Mouse (Mus musculus) olfactory bulb, adult 2 months (tissue): ENCODE measurements around the gene Rpl26. TPM values are rescaled to one million over a fixed set of nuclear protein-coding genes. Genes with fewer than 3 reads are reported as not detected.
"Not testable (repeated sequence)": the region's sequence is repeated elsewhere in the genome, so short reads cannot be mapped to it uniquely, and the experiment has no call there.

Experiments
- H3K27ac ChIP-seq: fragments of 200-500 bp; 2 replicates; pipeline ENCODE4 v1.5.1; 2012; ENCODE audit warnings: low read depth, low read length; ENCODE audit not compliant: insufficient read depth
- H3K4me1 ChIP-seq: fragments of 200-500 bp; 2 replicates; pipeline ENCODE4 v1.6.1; 2012; ENCODE audit warnings: low read length; ENCODE audit not compliant: control insufficient read depth, insufficient read depth
- H3K4me3 ChIP-seq: fragments of 200-500 bp; 2 replicates; pipeline ENCODE4 v1.5.1; 2012; ENCODE audit warnings: mild to moderate bottlenecking, low read depth, low read length, moderate library complexity; ENCODE audit not compliant: insufficient read depth
- CTCF ChIP-seq: fragments of 200-500 bp; IDR thresholded peaks from 2 replicates; pipeline ENCODE4 v1.5.1; 2012; ENCODE audit warnings: low read depth, mild to moderate bottlenecking, low read length, moderate library complexity; ENCODE audit not compliant: insufficient read depth
- POLR2A ChIP-seq: fragments of 200-500 bp; IDR thresholded peaks from 2 replicates; pipeline ENCODE4 v1.6.1; 2012; ENCODE audit warnings: mild to moderate bottlenecking, low read depth, low read length, moderate library complexity; ENCODE audit not compliant: insufficient read depth
- WGBS: fragments of 180-500 bp; shearing (Covaris S2); methylation state at CpG from one replicate; pipeline ENCODE4 v1.1.7; 2018; 5-methylcytosine and 5-hydroxymethylcytosine counted together
- polyA plus RNA-seq: library from polyadenylated mRNA; stranded (reverse); fragments of >200 nt; gene quantifications from 2 replicates; pipeline ENCODE4 v1.2.4, GENCODE M21; 2012; ENCODE audit warnings: low replicate concordance; ENCODE audit not compliant: missing spikeins, insufficient read depth, insufficient read length

Gene Rpl26
- polyA plus RNA-seq, 1 experiment, result 1,027 TPM

DNA sequence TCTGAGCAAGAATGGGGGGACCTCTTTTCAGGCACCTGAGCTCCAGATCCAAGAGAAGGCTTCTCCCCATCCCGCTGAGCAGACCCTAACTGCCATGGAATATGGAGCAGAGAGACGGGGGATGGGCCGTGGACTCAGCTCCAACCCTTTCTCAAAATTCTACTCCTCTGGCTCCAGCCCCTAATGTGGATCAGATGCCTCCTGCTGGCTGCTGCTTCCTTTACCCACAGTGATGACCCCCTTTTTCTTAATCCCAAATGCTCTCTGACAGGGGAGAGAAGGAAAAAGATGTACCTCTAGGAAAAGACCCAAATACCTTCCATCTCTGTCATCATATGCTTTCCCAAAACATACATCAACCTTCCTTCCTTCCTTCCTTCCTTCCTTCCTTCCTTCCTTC, 25.6 kb downstream of the Rpl26 start, which contains the start of gene Odf4:
Gene Odf4, minus strand, starts transcription at position 101 of the 400 bp plus-strand sequence.
- Histone ChIP-seq H3K4me1 (no peaks in the 10 kb centered on the region), H3K4me3 (no peak within 1 kb of the TSS), H3K27ac (no peak within 1 kb of the TSS)
- TF ChIP-seq CTCF, result no peak
- no peak for TF ChIP-seq POLR2A
- 91% methylated on average over 3 of the region's 3 CpGs for WGBS

DNA sequence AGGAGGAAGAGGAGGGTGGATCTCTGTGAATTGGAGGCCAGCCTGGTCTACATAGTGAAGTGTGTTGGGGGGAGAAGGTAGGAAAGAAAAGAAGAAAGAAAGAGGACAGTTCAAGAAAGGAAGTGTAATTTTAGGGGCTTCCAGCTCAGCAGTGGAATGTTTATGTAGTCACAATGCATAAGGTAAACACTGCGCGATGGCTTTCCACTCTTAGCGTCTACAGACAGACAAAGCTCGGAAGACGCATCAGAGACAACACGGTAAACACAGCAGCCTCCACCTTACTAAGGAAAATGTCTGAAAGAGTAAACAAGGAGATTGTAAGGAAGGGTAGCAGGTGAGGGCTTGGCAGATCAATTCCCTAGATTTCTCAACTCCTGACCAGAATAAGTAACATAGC, 28.6 kb downstream of the Rpl26 start:
- no peaks in the 10 kb centered on the region for H3K4me1 ChIP-seq
- no peak for TF ChIP-seq POLR2A
- no peak for TF ChIP-seq CTCF
- 84% methylated on average over 6 of the region's 6 CpGs for WGBS
- H3K27ac ChIP-seq, result no peak overlapping the region
- H3K4me3 ChIP-seq, result no peak overlapping the region

DNA sequence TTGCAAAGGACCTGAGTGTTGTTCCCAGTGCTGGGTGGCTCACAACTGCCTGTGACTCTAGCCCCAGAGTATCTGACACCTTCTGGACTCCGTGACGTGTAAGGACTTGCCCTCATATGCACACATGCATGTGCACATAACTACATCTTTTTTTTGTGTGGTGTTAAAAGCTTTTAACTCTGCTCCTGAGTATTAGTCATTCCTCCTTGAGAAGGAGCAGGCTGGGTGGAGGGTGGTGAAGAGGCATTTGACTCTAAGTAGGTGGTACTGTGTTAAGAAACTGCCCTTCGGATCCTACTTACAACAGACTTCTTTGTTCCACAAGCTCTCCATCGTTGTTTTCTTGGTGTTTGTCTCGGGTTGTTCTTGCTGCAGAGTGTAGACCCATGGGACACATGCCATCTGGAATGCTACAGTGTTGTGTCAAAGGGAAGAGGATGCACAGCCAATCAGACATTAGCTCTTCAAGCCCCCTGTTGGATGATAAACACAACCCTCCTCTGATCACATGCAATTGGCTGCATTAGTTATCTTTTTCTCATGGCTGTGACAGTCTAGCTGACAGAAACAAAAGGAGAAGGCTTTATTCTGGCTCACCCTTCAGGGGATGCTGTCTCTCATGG, 32.6 kb downstream of the Rpl26 start:
- WGBS, result 44% methylated on average over 5 of the region's 5 CpGs
- no peak for TF ChIP-seq POLR2A
- TF ChIP-seq CTCF, result no peak
- no peak overlapping the region for H3K27ac ChIP-seq

DNA sequence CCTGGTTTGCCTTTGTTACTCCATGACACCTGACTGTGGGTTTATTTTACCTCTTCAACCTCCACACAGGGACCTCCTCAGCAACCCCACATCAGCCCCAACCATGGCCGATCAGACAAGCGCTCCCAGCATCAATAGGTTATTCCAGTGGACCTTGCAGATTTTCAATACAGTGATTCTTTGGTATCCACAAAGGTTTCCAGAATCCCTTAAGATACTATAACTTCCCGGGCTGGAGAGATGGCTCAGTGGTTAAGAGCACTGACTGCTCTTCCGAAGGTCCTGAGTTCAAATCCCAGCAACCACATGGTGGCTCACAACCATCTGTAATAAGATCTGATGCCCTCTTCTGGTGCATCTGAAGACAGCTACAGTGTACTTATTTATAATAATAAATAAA, 35.6 kb downstream of the Rpl26 start:
- 88% methylated on average over 4 of the region's 4 CpGs for WGBS
- not testable (repeated sequence) for H3K27ac ChIP-seq, H3K4me3 ChIP-seq, H3K4me1 ChIP-seq

More for the DNA sequence above, 32.6 kb downstream of the Rpl26 start:
- Histone ChIP-seq H3K4me3 (no peak overlapping the region), H3K4me1 (no peaks in the 10 kb centered on the region)

DNA sequence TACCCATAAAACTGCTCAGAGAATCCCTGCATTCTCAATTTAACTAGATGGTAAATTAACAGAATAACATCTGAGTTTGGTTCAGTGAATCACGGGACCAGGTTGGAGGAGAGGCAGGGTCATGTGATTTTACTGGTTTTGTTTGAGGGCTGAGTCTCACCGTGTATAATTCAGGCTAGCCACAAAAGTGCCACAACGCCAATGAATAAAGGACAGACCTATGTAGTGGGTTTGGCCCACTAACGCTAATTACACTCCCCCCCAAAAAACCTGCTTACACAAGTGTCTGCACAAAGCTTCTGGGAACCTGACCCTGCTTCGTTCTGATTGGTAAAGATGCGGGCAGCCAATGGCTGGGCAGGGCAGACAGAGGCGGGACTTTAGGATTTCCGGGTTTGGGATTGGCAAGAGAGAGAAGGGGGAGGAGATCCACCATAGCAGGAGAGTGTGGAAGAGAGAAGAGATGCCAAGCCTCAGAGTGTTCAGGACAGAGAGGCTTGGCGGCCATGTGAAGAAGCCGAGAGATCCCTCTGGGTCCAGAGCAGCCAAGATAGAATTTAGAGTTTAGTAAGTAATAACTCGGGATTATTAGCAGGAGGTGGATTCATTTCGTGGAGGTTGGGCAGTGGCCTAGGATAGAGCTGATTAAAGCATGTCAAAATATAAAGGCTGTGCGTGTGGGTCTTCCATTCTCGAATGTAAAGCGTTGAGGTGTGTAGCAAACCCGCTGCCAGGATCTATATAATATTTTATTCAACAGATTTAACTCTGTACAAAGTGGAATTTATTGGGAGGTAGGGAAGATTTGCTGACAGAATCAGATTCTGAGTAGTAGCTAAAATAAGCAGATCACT, 38.3 kb downstream of the Rpl26 start:
- TF ChIP-seq POLR2A, result 0 out of 2 replicates have a peak, but pooled peaks have one; percentile 28
- TF ChIP-seq CTCF, result no peak
- WGBS, result 6% methylated on average over 16 of the region's 16 CpGs
- H3K27ac ChIP-seq, result no peak overlapping the region
- no peaks in the 10 kb centered on the region; the same call in 1 of the 2 replicates for H3K4me1 ChIP-seq
- peak overlapping the region; percentile 47 for H3K4me3 ChIP-seq

DNA sequence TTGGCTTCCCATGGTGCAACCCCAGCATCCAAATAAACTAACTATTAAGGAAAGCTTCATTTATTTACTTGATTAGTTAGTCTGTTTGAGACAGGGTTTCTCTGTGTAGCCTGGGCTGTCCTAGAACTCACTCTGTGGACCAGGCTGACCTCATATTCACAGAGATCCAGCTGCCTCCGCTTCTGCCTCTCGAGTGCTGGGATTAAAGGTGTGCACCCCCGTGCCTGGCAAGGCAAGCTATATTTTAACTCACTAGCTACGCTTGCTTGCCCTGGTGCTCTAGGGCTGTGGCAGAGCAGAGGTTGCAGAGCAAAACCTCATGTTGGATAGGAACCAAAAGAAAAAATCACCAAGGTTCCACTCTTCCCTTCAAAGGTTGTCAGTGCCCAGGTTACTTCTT, 39.1 kb downstream of the Rpl26 start:
- TF ChIP-seq POLR2A (no peak), CTCF (no peak)
- no peak overlapping the region for H3K27ac ChIP-seq

DNA sequence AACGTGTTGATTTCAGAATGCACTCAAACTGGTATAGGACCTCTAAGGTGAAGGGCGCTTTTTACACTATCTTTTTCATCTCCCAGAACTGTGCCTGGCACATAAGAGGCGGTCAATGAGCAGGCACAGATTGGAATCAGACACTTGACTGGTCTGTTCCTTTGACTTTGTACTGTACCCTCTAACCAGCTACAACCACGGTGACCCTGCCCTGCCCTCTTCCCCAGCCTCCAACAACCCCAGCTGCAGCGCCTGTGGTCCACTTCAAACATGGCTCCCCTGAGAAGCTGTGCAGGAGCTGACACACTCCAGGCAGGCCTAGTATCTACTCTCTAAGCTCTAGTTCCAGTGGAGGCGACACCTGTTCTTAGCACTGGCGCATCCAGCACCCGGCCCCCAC, 41.3 kb downstream of the Rpl26 start:
- TF ChIP-seq CTCF (no peak), POLR2A (no peak)
- H3K27ac ChIP-seq, result no peak overlapping the region
- WGBS, result 95% methylated on average over 8 of the region's 8 CpGs
- peaks cover 9% of the 10 kb centered on the region for H3K4me1 ChIP-seq
- H3K4me3 ChIP-seq, result no peak overlapping the region

More for the DNA sequence above, 39.1 kb downstream of the Rpl26 start:
- 0 out of 2 replicates have a peak overlapping the region, but pooled peaks have one; percentile 11 for H3K4me3 ChIP-seq
- no peaks in the 10 kb centered on the region; the same call in 1 of the 2 replicates for H3K4me1 ChIP-seq
- 39% methylated on average over 4 of the region's 4 CpGs for WGBS

DNA sequence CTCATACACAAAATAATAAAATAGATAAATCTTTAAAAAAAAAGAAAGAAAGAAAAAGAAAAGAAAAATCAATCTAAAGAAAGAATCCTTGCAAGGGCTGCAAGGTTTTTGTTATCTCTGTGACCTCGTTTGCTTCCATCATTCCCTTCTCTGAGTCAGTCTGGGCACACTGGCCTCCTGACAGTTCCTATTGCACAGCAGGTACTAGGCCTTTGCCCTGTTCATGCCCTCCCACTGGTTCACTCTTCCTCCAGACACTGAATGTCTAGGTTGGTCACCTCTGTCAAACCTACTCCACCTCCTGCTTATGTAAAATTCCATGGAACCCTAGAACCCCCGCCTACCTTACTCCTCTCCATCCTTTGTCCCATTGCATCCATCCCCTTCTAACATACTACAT, 43.9 kb downstream of the Rpl26 start:
- WGBS, result 91% methylated on average over 2 of the region's 2 CpGs
- Histone ChIP-seq H3K4me1 (peaks cover 9% of the 10 kb centered on the region), H3K27ac (no peak overlapping the region), H3K4me3 (no peak overlapping the region)
- TF ChIP-seq POLR2A, result no peak
- TF ChIP-seq CTCF, result no peak

DNA sequence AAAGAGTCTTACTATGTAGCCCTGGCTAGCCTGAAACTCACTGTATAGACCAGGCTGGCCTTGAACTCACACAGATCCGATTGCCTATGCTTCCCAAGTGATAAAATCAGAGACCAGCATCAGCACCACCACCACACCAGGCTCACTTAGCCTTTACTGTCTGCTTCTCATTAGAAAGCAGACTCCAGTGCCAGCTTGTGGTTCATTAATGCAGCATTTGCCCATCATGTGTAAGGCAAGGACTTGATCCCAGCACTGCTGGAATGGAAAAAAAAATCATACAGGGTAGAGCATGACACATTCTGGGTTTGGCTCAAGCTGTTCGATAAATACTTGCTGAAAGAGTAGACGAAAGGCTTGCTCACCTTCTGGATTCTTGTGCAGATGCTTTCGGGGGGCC, 44.6 kb downstream of the Rpl26 start:
- TF ChIP-seq CTCF (no peak), POLR2A (no peak)
- H3K4me1 ChIP-seq, result peaks cover 9% of the 10 kb centered on the region
- WGBS, result 95% methylated on average over 4 of the region's 4 CpGs
- no peak overlapping the region for H3K27ac ChIP-seq
- no peak overlapping the region for H3K4me3 ChIP-seq
